Mouse (Mus musculus): ENCODE results near the gene Stat3. TPM values are rescaled to one million over a fixed set of nuclear protein-coding genes. Genes with fewer than 3 reads are reported as not detected.

Stat3 gene
- total and polyA plus RNA-seq, 3 experiments: 35.9 to 69.2 (median 51.1) TPM

GRCm38 (mm10) chr11:100949540-100949939 lies 10.2 kb upstream of the Stat3 start:
- H3K36me3 ChIP-seq (replicated peaks in 1 of 2; ENCODE audit: control insufficient read depth in 1 of 2, insufficient read depth in 1 of 2, low read length in 1 of 2): no peaks in the 10 kb centered on the region
- dilution Hi-C loops (cut with MboI; ENCODE audit: extremely low pct_ligation_motif_present, extremely low pct_unique_long_range_greater_than_20kb, low sequenced_read_pairs): no loop called here
- H3K27ac ChIP-seq (ENCODE audit: insufficient read depth, low read depth): no peak overlapping the region
- peaks cover 15% of the 10 kb centered on the region for H3K9me3 ChIP-seq (replicated peaks; ENCODE audit: low read length)
- H3K4me3 ChIP-seq (replicated peaks in 1 of 3; ENCODE audit: low read depth in 2 of 3, low read length in 2 of 3, poor library complexity in 1 of 3): no peak overlapping the region
- no peak overlapping the region for H3K9ac ChIP-seq (ENCODE audit: insufficient read depth, low read depth)
- no peak for DNase-seq (ENCODE audit: extremely low read depth)
- H3K79me2 ChIP-seq (replicated peaks; ENCODE audit: control insufficient read depth, extremely low read depth, insufficient read depth, poor library complexity, severe bottlenecking): no peaks in the 10 kb centered on the region
- no peaks in the 10 kb centered on the region for H3K27me3 ChIP-seq (replicated peaks)
- TF ChIP-seq MYC (IDR thresholded peaks at IDR 0.05; ENCODE audit: low read depth, low read length): peak; percentile 81; the same call in 1 of the 2 replicates
- peak; percentile 67 for TF ChIP-seq SMC3 (IDR thresholded peaks at IDR 0.05; ENCODE audit: low read depth, low read length)
- no peak for TF ChIP-seq MXI1 (IDR thresholded peaks at IDR 0.05; ENCODE audit: low read depth, low read length)
- no peak for TF ChIP-seq MEF2A (IDR thresholded peaks at IDR 0.05; ENCODE audit: borderline replicate concordance, low read depth, low read length)
- TF ChIP-seq HCFC1 (IDR thresholded peaks at IDR 0.05; ENCODE audit: low read depth, low read length): no peak
- 0 out of 2 replicates have a peak, but pooled peaks have one; percentile 26 for TF ChIP-seq ZNF384 (IDR thresholded peaks at IDR 0.05; ENCODE audit: low read depth, low read length)
- TF ChIP-seq GABPA (IDR thresholded peaks at IDR 0.05; ENCODE audit: insufficient replicate concordance, low read depth, low read length): no peak
- no peak for TF ChIP-seq ZKSCAN1 (IDR thresholded peaks at IDR 0.05; ENCODE audit: borderline replicate concordance, low read depth, low read length)
- TF ChIP-seq ZC3H11A (IDR thresholded peaks at IDR 0.05; ENCODE audit: low read depth, low read length): peak; percentile 36; the same call in 1 of the 2 replicates
- no peak for TF ChIP-seq RCOR1 (conservative IDR thresholded peaks at IDR 0.05; ENCODE audit: low read depth, low read length)
- TF ChIP-seq RAD21 (IDR thresholded peaks at IDR 0.05; ENCODE audit: low read depth, low read length): peak; percentile 43
- TF ChIP-seq USF2 (conservative IDR thresholded peaks at IDR 0.05; ENCODE audit: low read depth, low read length): no peak
- 0 out of 2 replicates have a peak, but pooled peaks have one; percentile 17 for TF ChIP-seq NELFE (IDR thresholded peaks at IDR 0.05; ENCODE audit: low read depth, low read length)
- no peak for TF ChIP-seq POLR2A (IDR thresholded peaks at IDR 0.05; ENCODE audit: low read depth, low read length)
- TF ChIP-seq SIN3A (IDR thresholded peaks at IDR 0.05; ENCODE audit: low read length): no peak
- TF ChIP-seq PAX5 (IDR thresholded peaks at IDR 0.05; ENCODE audit: low read length): no peak
- TF ChIP-seq CTCF (conservative IDR thresholded peaks at IDR 0.05 in 1 of 2, IDR thresholded peaks at IDR 0.05 in 1 of 2; ENCODE audit: low read depth in 2 of 2, low read length in 2 of 2): peak in 1 of 2 experiments; percentile 65; a peak in 2 of 4 replicates
- TF ChIP-seq JUND (conservative IDR thresholded peaks at IDR 0.05; ENCODE audit: low read depth, low read length): no peak
- no peak for TF ChIP-seq UBTF (IDR thresholded peaks at IDR 0.05; ENCODE audit: low read depth, low read length)
- peaks cover 7 to 23% of the 10 kb centered on the region in 2 experiments for H3K4me1 ChIP-seq (ENCODE audit: control insufficient read depth in 1 of 2, insufficient read depth in 2 of 2)
- no peak overlapping the region for H3K4me2 ChIP-seq (ENCODE audit: insufficient read depth, low read depth, poor library complexity, severe bottlenecking)
- in situ Hi-C loops (cut with MboI; ENCODE audit: low pct_ligation_motif_present, low pct_unique_long_range_greater_than_20kb, low sequenced_read_pairs): no loop called here

GRCm38 (mm10) chr11:100948317-100948716 lies 9.0 kb upstream of the Stat3 start:
- in situ Hi-C loops (cut with MboI; ENCODE audit: low pct_ligation_motif_present, low pct_unique_long_range_greater_than_20kb, low sequenced_read_pairs) (no loop called here), dilution Hi-C loops (cut with MboI; ENCODE audit: extremely low pct_ligation_motif_present, extremely low pct_unique_long_range_greater_than_20kb, low sequenced_read_pairs) (no loop called here)
- Histone ChIP-seq H3K27ac (ENCODE audit: insufficient read depth, low read depth) (no peak overlapping the region), H3K4me2 (ENCODE audit: insufficient read depth, low read depth, poor library complexity, severe bottlenecking) (no peak overlapping the region), H3K79me2 (replicated peaks; ENCODE audit: control insufficient read depth, extremely low read depth, insufficient read depth, poor library complexity, severe bottlenecking) (no peaks in the 10 kb centered on the region), H3K4me3 (replicated peaks in 1 of 3; ENCODE audit: low read depth in 2 of 3, low read length in 2 of 3, poor library complexity in 1 of 3) (no peak overlapping the region), H3K27me3 (replicated peaks) (no peaks in the 10 kb centered on the region), H3K9me3 (replicated peaks; ENCODE audit: low read length) (peaks cover 15% of the 10 kb centered on the region), H3K9ac (ENCODE audit: insufficient read depth, low read depth) (no peak overlapping the region), H3K4me1 (ENCODE audit: control insufficient read depth in 1 of 2, insufficient read depth in 2 of 2) (peaks cover 7 to 22% of the 10 kb centered on the region in 2 experiments), H3K36me3 (replicated peaks in 1 of 2; ENCODE audit: control insufficient read depth in 1 of 2, insufficient read depth in 1 of 2, low read length in 1 of 2) (no peaks in the 10 kb centered on the region)
- no peak for DNase-seq (ENCODE audit: extremely low read depth)
- no peak for TF ChIP-seq ZKSCAN1 (IDR thresholded peaks at IDR 0.05; ENCODE audit: borderline replicate concordance, low read depth, low read length)
- TF ChIP-seq CHD1 (IDR thresholded peaks at IDR 0.05; ENCODE audit: low read depth, low read length): no peak
- TF ChIP-seq TBP (conservative IDR thresholded peaks at IDR 0.05; ENCODE audit: low read depth, low read length): no peak
- TF ChIP-seq CTCF (conservative IDR thresholded peaks at IDR 0.05 in 1 of 2, IDR thresholded peaks at IDR 0.05 in 1 of 2; ENCODE audit: low read depth in 2 of 2, low read length in 2 of 2): no peak
- TF ChIP-seq POLR2A (IDR thresholded peaks at IDR 0.05; ENCODE audit: low read depth, low read length): no peak
- no peak for TF ChIP-seq BHLHE40 (IDR thresholded peaks at IDR 0.05; ENCODE audit: low read depth, low read length)

Measured in CH12.LX (cell line).